Mouse (Mus musculus) layer of hippocampus, postnatal 36 days (tissue): Measurements from ENCODE around the gene Park7. TPM values are rescaled to one million over a fixed set of nuclear protein-coding genes. Genes with fewer than 3 reads are reported as not detected.

Source experiments
- DNase-seq, 2 experiments: peaks; one replicate each; pipeline ENCODE4 v3.0.0; 2022
- total RNA-seq, 2 experiments: library from RNA; stranded (reverse); gene quantifications; 2 replicates each; pipeline ENCODE4 v1.2.3; 2021

Park7 gene
- 100 to 1,000 TPM; 220 to 235 TPM for total RNA-seq

- peak; percentile 91 to 95 for DNase-seq
Observed at GRCm38 (mm10) chr4:150914290-150914733, at the start of gene Park7, which contains the start of gene Tnfrsf9. TSS of gene Park7 (minus strand) at chr4:150914437. TSS of gene Tnfrsf9 (plus strand) at chr4:150914562.

GRCm38 (mm10) chr4:150963711-150964110 lies 49.5 kb upstream of the Park7 start:
- DNase-seq: no peak

- no peak for DNase-seq
Observed at GRCm38 (mm10) chr4:150962231-150962630, 48.0 kb upstream of the Park7 start.

- DNase-seq: no peak
Observed at GRCm38 (mm10) chr4:150958536-150958935, 44.3 kb upstream of the Park7 start.

GRCm38 (mm10) chr4:150957106-150957458 lies 42.8 kb upstream of the Park7 start:
- no peak for DNase-seq

- peak; percentile 23 to 45 for DNase-seq
Observed at GRCm38 (mm10) chr4:150956369-150957105, 42.3 kb upstream of the Park7 start.

GRCm38 (mm10) chr4:150950972-150951371 lies 36.7 kb upstream of the Park7 start:
- DNase-seq: no peak

GRCm38 (mm10) chr4:150944707-150945106 lies 30.5 kb upstream of the Park7 start:
- DNase-seq: no peak

- no peak for DNase-seq
Observed at GRCm38 (mm10) chr4:150939991-150940651, 25.9 kb upstream of the Park7 start.

GRCm38 (mm10) chr4:150938063-150938452 lies 23.8 kb upstream of the Park7 start:
- no peak for DNase-seq

GRCm38 (mm10) chr4:150937293-150938062 lies 23.2 kb upstream of the Park7 start:
- peak; percentile 41 to 59 for DNase-seq

GRCm38 (mm10) chr4:150933503-150933902 lies 19.3 kb upstream of the Park7 start:
- DNase-seq: no peak

GRCm38 (mm10) chr4:150927789-150928188 lies 13.6 kb upstream of the Park7 start:
- no peak for DNase-seq

GRCm38 (mm10) chr4:150926924-150927705 lies 12.9 kb upstream of the Park7 start:
- no peak for DNase-seq

- no peak for DNase-seq
Observed at GRCm38 (mm10) chr4:150925923-150926322, 11.7 kb upstream of the Park7 start.

GRCm38 (mm10) chr4:150924936-150925335 lies 10.7 kb upstream of the Park7 start:
- DNase-seq: no peak

GRCm38 (mm10) chr4:150924308-150924707 lies 10.1 kb upstream of the Park7 start:
- no peak for DNase-seq

- no peak for DNase-seq
Observed at GRCm38 (mm10) chr4:150921206-150921605, 7.0 kb upstream of the Park7 start.

- no peak for DNase-seq
Observed at GRCm38 (mm10) chr4:150917336-150918027, 3.2 kb upstream of the Park7 start.

- no peak for DNase-seq
Observed at GRCm38 (mm10) chr4:150915181-150915906, 1.1 kb upstream of the Park7 start.

GRCm38 (mm10) chr4:150913743-150914142 lies 494 bp downstream of the Park7 start:
- no peak for DNase-seq
